Mouse (Mus musculus) adrenal gland, adult 8-10 months (tissue): ENCODE measurements around the gene Zp3r. TPM values are rescaled to one million over a fixed set of nuclear protein-coding genes. Genes with fewer than 3 reads are reported as not detected.
"Not testable (repeated sequence)": the region's sequence is repeated elsewhere in the genome, so short reads cannot be mapped to it uniquely, and the experiment has no call there.

Experiments
- DNase-seq: peaks from one replicate; pipeline ENCODE4 v3.0.0; 2022
- total RNA-seq, 4 experiments: library from RNA; stranded (reverse); gene quantifications; 2 replicates each; pipeline ENCODE4 v1.2.4; 2022

The Zp3r gene
- total RNA-seq: not detected

- no peak for DNase-seq
Measured at GRCm38 (mm10) chr1:130629521-130629920, at the start of gene Zp3r. TSS of gene Zp3r (minus strand) at chr1:130629621.

- DNase-seq: no peak
Measured at GRCm38 (mm10) chr1:130678551-130678950, 49.1 kb upstream of the Zp3r start.

- not testable (repeated sequence) for DNase-seq
Measured at GRCm38 (mm10) chr1:130663576-130663975, 34.2 kb upstream of the Zp3r start.

GRCm38 (mm10) chr1:130661454-130661853 lies 32.0 kb upstream of the Zp3r start, which contains the start of gene C4bp:
TSS of gene C4bp (minus strand) at chr1:130661632.
- DNase-seq: no peak

GRCm38 (mm10) chr1:130659641-130660040 lies 30.2 kb upstream of the Zp3r start:
- DNase-seq: not testable (repeated sequence)

- no peak for DNase-seq
Measured at GRCm38 (mm10) chr1:130644103-130644502, 14.7 kb upstream of the Zp3r start.

- no peak for DNase-seq
Measured at GRCm38 (mm10) chr1:130640967-130641366, 11.5 kb upstream of the Zp3r start.

GRCm38 (mm10) chr1:130633761-130634410 lies 4.5 kb upstream of the Zp3r start:
- DNase-seq: peak; percentile 5

GRCm38 (mm10) chr1:130633316-130633715 lies 3.9 kb upstream of the Zp3r start:
- no peak for DNase-seq

GRCm38 (mm10) chr1:130596291-130596690 lies 33.1 kb downstream of the Zp3r start:
- no peak for DNase-seq

GRCm38 (mm10) chr1:130588659-130589058 lies 40.8 kb downstream of the Zp3r start:
- DNase-seq: no peak

GRCm38 (mm10) chr1:130576389-130576788 lies 53.0 kb downstream of the Zp3r start:
- no peak for DNase-seq

GRCm38 (mm10) chr1:130575962-130576361 lies 53.5 kb downstream of the Zp3r start:
- DNase-seq: no peak

GRCm38 (mm10) chr1:130551407-130552249 lies 77.8 kb downstream of the Zp3r start:
- no peak for DNase-seq

- DNase-seq: peak; percentile 25
Measured at GRCm38 (mm10) chr1:130550242-130551167, 78.9 kb downstream of the Zp3r start.

- no peak for DNase-seq
Measured at GRCm38 (mm10) chr1:130549698-130550097, 79.7 kb downstream of the Zp3r start.

GRCm38 (mm10) chr1:130549160-130549559 lies 80.3 kb downstream of the Zp3r start:
- DNase-seq: no peak

- DNase-seq: no peak
Measured at GRCm38 (mm10) chr1:130547674-130548429, 81.6 kb downstream of the Zp3r start.
